Mouse (Mus musculus) spleen, postnatal 4 days (tissue): ENCODE data around the gene Ccdc141.

Experiments
- DNase-seq, 2 experiments: peaks; one replicate each; pipeline ENCODE4 v3.0.0; 2022; ENCODE audit warnings: low spot score in 2 of 2

Ccdc141 gene

GRCm38 (mm10) chr2:77134906-77135305 lies 35.5 kb downstream of the Ccdc141 start:
- DNase-seq: no peak

- DNase-seq: no peak
Observed at GRCm38 (mm10) chr2:77133407-77133806, 37.0 kb downstream of the Ccdc141 start.

DNA sequence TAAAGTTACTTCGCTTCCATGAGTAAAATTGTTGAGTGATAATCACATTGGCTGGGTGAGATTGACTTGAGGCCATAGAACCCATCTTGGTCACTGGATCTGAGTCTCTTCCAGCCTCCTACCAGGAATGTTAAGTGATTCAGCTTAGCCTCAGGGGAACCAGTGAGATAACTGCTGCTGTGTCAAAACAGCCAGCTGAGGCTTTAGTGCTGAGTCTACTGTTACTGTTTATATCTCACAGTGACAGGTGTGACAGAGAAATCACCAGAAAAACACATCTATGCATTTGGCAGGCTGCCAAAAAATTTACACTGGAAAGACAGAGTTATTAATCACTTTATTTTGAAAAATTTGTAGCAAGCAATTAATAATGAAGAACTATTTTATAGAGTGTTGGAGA lies 43.5 kb downstream of the Ccdc141 start:
- peak in 1 of 2 experiments; percentile 40 for DNase-seq

DNA sequence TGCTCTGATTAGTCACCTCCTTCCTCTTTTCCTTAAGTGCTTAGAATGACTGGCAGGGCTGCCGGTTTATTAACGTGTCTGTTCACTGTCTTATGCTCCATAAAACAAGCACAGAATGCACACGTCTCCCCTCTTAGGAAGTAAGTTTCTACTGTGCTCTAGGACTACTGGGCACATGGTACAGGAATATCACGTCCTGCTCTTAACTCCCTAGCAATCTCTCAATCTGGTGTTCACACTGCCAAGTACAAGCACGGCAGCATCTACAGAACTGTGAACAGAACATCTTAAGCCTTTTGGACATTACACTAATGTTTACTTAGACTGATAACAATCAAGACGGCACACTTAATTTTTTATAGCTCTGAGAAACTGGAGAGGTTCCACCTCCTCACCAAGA lies 52.3 kb downstream of the Ccdc141 start:
- no peak for DNase-seq

GRCm38 (mm10) chr2:77114335-77114734 lies 56.1 kb downstream of the Ccdc141 start:
- DNase-seq: no peak

- DNase-seq: no peak
Observed at GRCm38 (mm10) chr2:77113867-77114266, 56.6 kb downstream of the Ccdc141 start.

- no peak for DNase-seq
Observed at GRCm38 (mm10) chr2:77113026-77113425, 57.4 kb downstream of the Ccdc141 start.

- DNase-seq: no peak
Observed at GRCm38 (mm10) chr2:77111095-77111494, 59.3 kb downstream of the Ccdc141 start.

GRCm38 (mm10) chr2:77110365-77110764 lies 60.1 kb downstream of the Ccdc141 start:
- DNase-seq: no peak

DNA sequence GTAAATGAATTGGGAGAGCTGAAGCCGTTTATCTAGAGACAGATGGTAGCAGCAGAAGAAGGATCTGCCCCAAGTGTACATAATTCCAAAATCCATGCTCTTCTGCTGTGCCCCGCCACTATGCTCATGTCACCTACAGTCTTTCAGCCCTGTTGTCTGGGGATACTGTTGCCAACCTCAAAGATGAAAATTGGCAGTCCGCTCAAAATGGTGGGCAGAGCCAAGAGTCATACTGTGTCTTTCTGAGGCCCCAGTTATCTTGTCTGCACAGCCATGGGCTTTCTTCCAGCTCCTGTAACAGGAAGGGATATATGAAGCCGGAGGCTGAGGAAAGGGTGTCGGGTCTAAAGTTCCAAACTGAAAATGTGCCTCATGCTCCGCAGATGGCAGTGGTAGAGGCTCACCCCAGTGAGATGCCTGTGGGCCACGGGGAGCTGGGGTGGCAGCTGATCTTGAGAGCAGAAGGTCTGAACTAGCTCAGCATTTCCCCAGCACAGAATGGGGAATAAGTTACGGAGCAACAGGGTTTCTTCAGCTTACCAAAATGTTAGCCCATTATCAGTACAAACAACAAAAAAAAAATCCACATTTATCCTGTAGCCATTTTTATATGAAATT lies 60.8 kb downstream of the Ccdc141 start:
- no peak for DNase-seq

DNA sequence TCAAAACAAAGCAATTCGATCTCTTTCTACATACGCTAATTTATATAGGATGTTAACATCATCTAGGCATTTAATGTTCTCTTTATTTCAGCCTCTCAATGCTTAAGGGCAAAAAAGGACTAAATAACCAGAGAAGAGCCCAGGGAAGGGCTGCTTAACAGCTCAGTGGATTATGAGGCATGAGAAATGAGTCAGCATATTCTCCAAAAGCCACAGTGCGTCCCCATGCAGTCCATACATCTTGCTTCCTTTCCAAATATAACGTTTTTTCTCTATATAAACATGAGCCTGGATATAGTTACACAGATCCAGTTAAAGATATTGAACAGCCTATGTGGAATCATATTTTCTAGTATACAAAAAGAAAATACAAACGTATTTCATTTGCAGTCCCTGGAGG lies 61.9 kb downstream of the Ccdc141 start:
- no peak for DNase-seq

DNA sequence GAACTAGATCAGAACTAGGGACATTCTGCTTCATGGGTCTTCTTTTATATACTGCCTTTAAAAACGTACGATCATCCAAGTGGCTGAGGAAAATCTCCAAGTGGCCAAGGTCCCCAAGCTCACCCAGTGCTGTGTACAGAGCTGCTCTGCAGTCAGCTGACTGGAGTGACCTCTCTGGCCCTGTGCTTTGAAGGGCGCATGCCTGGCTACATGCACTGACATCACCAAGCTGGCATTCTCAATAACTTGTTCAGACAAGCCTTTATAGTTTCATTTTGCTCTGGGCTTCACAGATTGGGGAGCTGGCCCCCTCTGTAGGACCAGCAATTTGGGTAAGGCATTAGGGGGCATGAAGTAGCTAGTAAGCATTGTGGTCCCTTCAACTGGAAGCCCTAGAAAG lies 64.3 kb downstream of the Ccdc141 start:
- no peak for DNase-seq

GRCm38 (mm10) chr2:77105006-77105715 lies 65.3 kb downstream of the Ccdc141 start:
- DNase-seq: no peak

- no peak for DNase-seq
Observed at GRCm38 (mm10) chr2:77102516-77102915, 67.9 kb downstream of the Ccdc141 start.

GRCm38 (mm10) chr2:77099814-77100213 lies 70.6 kb downstream of the Ccdc141 start:
- no peak for DNase-seq

GRCm38 (mm10) chr2:77098769-77099168 lies 71.7 kb downstream of the Ccdc141 start:
- no peak for DNase-seq

- no peak for DNase-seq
Observed at GRCm38 (mm10) chr2:77091749-77092148, 78.7 kb downstream of the Ccdc141 start.

GRCm38 (mm10) chr2:77085313-77085712 lies 85.1 kb downstream of the Ccdc141 start:
- no peak for DNase-seq

DNA sequence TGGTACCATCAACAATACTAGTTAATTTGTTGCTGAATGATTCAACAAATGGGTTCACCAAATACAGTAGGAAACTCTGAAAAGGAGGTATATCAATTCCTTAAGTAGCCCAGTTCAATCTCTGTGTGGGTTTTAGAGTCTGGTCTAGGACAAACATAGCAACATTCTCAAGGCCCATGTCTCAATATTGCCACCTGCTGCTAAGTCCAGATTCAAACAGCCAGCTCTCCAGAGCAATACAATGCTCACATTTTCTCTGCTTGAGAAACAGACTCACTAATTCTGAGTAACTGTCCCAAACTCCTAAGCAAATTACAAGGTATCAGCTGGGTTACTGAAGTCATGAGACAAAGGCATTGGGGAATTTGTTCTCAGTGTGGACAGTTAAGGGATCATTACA lies 85.8 kb downstream of the Ccdc141 start:
- DNase-seq: no peak

- no peak for DNase-seq
Observed at GRCm38 (mm10) chr2:77081156-77081555, 89.3 kb downstream of the Ccdc141 start.

GRCm38 (mm10) chr2:77080657-77081056 lies 89.8 kb downstream of the Ccdc141 start:
- DNase-seq: no peak

GRCm38 (mm10) chr2:77078746-77079145 lies 91.7 kb downstream of the Ccdc141 start:
- DNase-seq: no peak

DNA sequence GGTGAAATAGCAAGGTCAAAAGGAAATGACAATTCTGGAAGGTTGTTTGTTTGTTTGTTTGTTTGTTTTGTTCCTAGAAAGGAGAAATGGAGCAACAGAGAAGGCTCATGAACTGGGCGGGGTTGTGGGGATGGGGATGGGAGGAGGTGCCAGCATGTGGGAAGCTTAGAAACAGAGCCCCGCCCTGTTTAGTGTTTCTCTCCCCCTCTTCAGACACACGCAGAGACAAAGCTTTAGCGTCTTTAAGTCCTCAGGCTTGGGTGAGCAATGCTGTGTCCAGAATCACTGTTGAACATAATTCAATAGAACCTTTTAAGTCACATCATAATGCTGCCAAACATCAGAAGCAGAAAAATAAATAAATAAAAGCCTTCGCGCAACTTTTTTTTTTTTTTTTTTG lies 96.1 kb downstream of the Ccdc141 start:
- DNase-seq: no peak

GRCm38 (mm10) chr2:77073930-77074329 lies 96.5 kb downstream of the Ccdc141 start:
- DNase-seq: no peak
